Mouse (Mus musculus): ENCODE measurements around the gene Mfsd4b4. TPM values are rescaled to one million over a fixed set of nuclear protein-coding genes. Genes with fewer than 3 reads are reported as not detected.

Gene Mfsd4b4
- polyA plus RNA-seq, 1 experiment from 2014 or later, result 5.6 TPM

GRCm38 (mm10) chr10:39893702-39894697 is 5.0 kb downstream of the Mfsd4b4 start:
- WGBS, result 59% methylated on average over 11 of the region's 11 CpGs
- Histone ChIP-seq H3K27me3 (replicated peaks) (no peaks in the 10 kb centered on the region), H3K4me1 (replicated peaks) (peaks cover 14% of the 10 kb centered on the region), H3K4me2 (no peak overlapping the region), H3K27ac (ENCODE audit: poor library complexity, severe bottlenecking) (no peak overlapping the region), H3K9ac (no peak overlapping the region), H3K4me3 (no peak overlapping the region), H3K9me3 (replicated peaks) (no peaks in the 10 kb centered on the region), H3K36me3 (peaks cover 15% of the 10 kb centered on the region)
- ATAC-seq (ENCODE audit: insufficient number of reproducible peaks, low FRiP score), result peak; percentile 72

GRCm38 (mm10) chr10:39888621-39889020 is 10.4 kb downstream of the Mfsd4b4 start:
- 49% methylated on average over 3 of the region's 3 CpGs for WGBS
- Histone ChIP-seq H3K4me1 (replicated peaks) (no peaks in the 10 kb centered on the region), H3K4me2 (no peak overlapping the region), H3K9me3 (replicated peaks) (no peaks in the 10 kb centered on the region), H3K27me3 (replicated peaks) (no peaks in the 10 kb centered on the region), H3K27ac (ENCODE audit: poor library complexity, severe bottlenecking) (no peak overlapping the region), H3K4me3 (no peak overlapping the region), H3K36me3 (peaks cover 13% of the 10 kb centered on the region), H3K9ac (no peak overlapping the region)
- ATAC-seq (ENCODE audit: insufficient number of reproducible peaks, low FRiP score), result no peak

- peaks cover 6% of the 10 kb centered on the region for H3K4me1 ChIP-seq (replicated peaks)
- no peaks in the 10 kb centered on the region for H3K9me3 ChIP-seq (replicated peaks)
- no peak overlapping the region for H3K4me3 ChIP-seq
- H3K4me2 ChIP-seq, result no peak overlapping the region
- no peak overlapping the region for H3K27ac ChIP-seq (ENCODE audit: poor library complexity, severe bottlenecking)
- WGBS, result 44% methylated on average over 2 of the region's 2 CpGs
- no peaks in the 10 kb centered on the region for H3K27me3 ChIP-seq (replicated peaks)
- no peak overlapping the region for H3K9ac ChIP-seq
- H3K36me3 ChIP-seq, result peaks cover 50% of the 10 kb centered on the region
- ATAC-seq (ENCODE audit: insufficient number of reproducible peaks, low FRiP score), result no peak
These were observed 33.5 kb downstream of the Mfsd4b4 start for GRCm38 (mm10) chr10:39865509-39865908.

- 88% methylated on average over 1 of the region's 1 CpGs for WGBS
- no peak overlapping the region for H3K9ac ChIP-seq
These were observed 56.4 kb downstream of the Mfsd4b4 start for GRCm38 (mm10) chr10:39842621-39843020.

More at GRCm38 (mm10) chr10:39842621-39843020, 56.4 kb downstream of the Mfsd4b4 start:
- no peak for ATAC-seq (ENCODE audit: insufficient number of reproducible peaks, low FRiP score)
- H3K27ac ChIP-seq (ENCODE audit: poor library complexity, severe bottlenecking), result no peak overlapping the region
- no peaks in the 10 kb centered on the region for H3K27me3 ChIP-seq (replicated peaks)
- H3K36me3 ChIP-seq, result peaks cover 42% of the 10 kb centered on the region
- H3K4me2 ChIP-seq, result no peak overlapping the region
- no peaks in the 10 kb centered on the region for H3K9me3 ChIP-seq (replicated peaks)
- no peaks in the 10 kb centered on the region for H3K4me1 ChIP-seq (replicated peaks)
- H3K4me3 ChIP-seq, result no peak overlapping the region

Other genes starting within 250 kb of the Mfsd4b4 start
- 12.7 and 15.0 TPM in 2 replicates for gene Rev3l, start 167.1 kb downstream of the Mfsd4b4 start, polyA plus RNA-seq (2016; fragmentation: Nextera tagmentation; extraction: Ambion mirVana)
- gene Mfsd4b2, start 27.7 kb upstream of the Mfsd4b4 start, polyA plus RNA-seq (2016; fragmentation: Nextera tagmentation; extraction: Ambion mirVana), result not detected in 2 replicates
- gene Mfsd4b3, start 60.9 kb upstream of the Mfsd4b4 start, polyA plus RNA-seq (2016; fragmentation: Nextera tagmentation; extraction: Ambion mirVana), result 0.55 and 0.74 TPM in 2 replicates
- gene Mfsd4b5, start 87.4 kb upstream of the Mfsd4b4 start, polyA plus RNA-seq (2016; fragmentation: Nextera tagmentation; extraction: Ambion mirVana), result 0.09 and 0.19 TPM in 2 replicates
- 0.24 and 0.57 TPM in 2 replicates for gene Mfsd4b1, start 126.0 kb upstream of the Mfsd4b4 start, polyA plus RNA-seq (2016; fragmentation: Nextera tagmentation; extraction: Ambion mirVana)
- gene Slc16a10, start 243.0 kb upstream of the Mfsd4b4 start, polyA plus RNA-seq (2016; fragmentation: Nextera tagmentation; extraction: Ambion mirVana), result 22.1 and 22.5 TPM in 2 replicates